Mouse (Mus musculus): ENCODE results near the gene Itpr2.

DNA sequence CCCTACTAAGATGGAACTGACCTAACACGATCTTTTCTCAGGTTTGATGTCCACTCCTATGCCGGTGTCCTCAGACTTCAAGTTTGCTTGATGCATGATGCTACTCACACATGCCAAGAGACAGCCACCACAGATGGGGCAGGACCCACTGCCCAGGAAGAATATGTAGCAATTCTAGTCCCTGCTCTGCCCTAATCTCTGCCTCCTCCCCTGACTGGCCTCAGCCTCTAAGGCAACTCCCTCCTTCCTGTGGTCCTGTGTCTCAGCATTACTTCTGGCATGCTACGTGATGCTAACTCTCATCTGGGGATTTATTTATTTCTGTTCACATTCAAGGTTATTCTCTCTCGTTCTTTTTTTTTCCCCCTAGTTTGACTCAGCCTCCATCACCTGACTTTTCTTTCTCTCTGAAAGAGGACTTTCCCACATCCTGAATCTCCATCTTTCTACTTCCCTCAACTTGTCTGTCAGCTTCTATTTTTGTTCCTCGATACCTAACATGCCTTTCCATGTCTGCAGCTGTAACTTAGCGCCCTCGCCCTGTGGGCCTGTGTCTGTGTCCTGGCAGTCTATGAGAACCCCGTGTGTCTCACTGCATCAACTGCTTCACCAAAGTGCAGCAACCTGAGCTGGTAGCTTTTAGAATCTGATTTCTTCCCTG lies 279.5 kb downstream of the Itpr2 start:
- TF ChIP-seq CTCF (IDR thresholded peaks at IDR 0.05; ENCODE audit: low read depth, low read length) (no peak), POLR2A (IDR thresholded peaks at IDR 0.05; ENCODE audit: insufficient read depth, low read length) (no peak), EP300 (IDR thresholded peaks at IDR 0.05; ENCODE audit: insufficient read depth, low read depth, low read length) (no peak)
